Mouse (Mus musculus) limb, embryonic 14.5 days (tissue): ENCODE results near the gene Smg5. TPM values are rescaled to one million over a fixed set of nuclear protein-coding genes. Genes with fewer than 3 reads are reported as not detected.
"Not testable (repeated sequence)": the region's sequence is repeated elsewhere in the genome, so short reads cannot be mapped to it uniquely, and the experiment has no call there.

Source experiments
- ATAC-seq: fragments of 200-750 bp; cut with Nextera tagmentation; 2 replicates; pipeline ENCODE4 v1.8.0; 2017; ENCODE audit warnings: low read depth, moderate number of reproducible peaks, moderate TSS enrichment; ENCODE audit not compliant: low FRiP score
- DNase-seq: peaks from one replicate; pipeline ENCODE4 v3.0.0-alpha.2; 2015; ENCODE audit warnings: low spot score
- H3K27ac ChIP-seq: fragments of 300-500 bp; sonication (generic); replicated peaks from 2 replicates; pipeline ENCODE4 v1.5.1; 2014; ENCODE audit warnings: low read depth, mild to moderate bottlenecking, low read length, moderate library complexity, mixed read lengths
- H3K27me3 ChIP-seq: fragments of 300-500 bp; sonication (generic); 2 replicates; pipeline ENCODE4 v1.6.1; 2014; ENCODE audit warnings: low read length, mixed read lengths; ENCODE audit not compliant: control insufficient read depth, insufficient read depth
- H3K36me3 ChIP-seq: fragments of 300-500 bp; sonication (generic); 2 replicates; pipeline ENCODE4 v1.6.1; 2014; ENCODE audit warnings: mild to moderate bottlenecking, low read length, moderate library complexity, mixed read lengths; ENCODE audit not compliant: control insufficient read depth, insufficient read depth
- H3K4me1 ChIP-seq: fragments of 300-500 bp; sonication (generic); 2 replicates; pipeline ENCODE4 v1.6.1; 2014; ENCODE audit warnings: antibody characterized with exemption, low read length, mixed read lengths; ENCODE audit not compliant: control insufficient read depth, insufficient read depth
- H3K4me2 ChIP-seq: fragments of 300-500 bp; sonication (generic); replicated peaks from 2 replicates; pipeline ENCODE4 v1.6.1; 2014; ENCODE audit warnings: low read depth, mild to moderate bottlenecking, low read length, moderate library complexity; ENCODE audit not compliant: severe bottlenecking
- H3K4me3 ChIP-seq: fragments of 300-500 bp; sonication (generic); replicated peaks from 2 replicates; pipeline ENCODE4 v1.5.1; 2014; ENCODE audit warnings: low read length
- H3K9ac ChIP-seq: fragments of 300-500 bp; sonication (generic); 2 replicates; pipeline ENCODE4 v1.6.1; 2014; ENCODE audit warnings: mild to moderate bottlenecking, low read depth, low read length, moderate library complexity; ENCODE audit not compliant: severe bottlenecking
- H3K9me3 ChIP-seq: fragments of 300-500 bp; sonication (generic); 2 replicates; pipeline ENCODE4 v1.6.1; 2016; ENCODE audit warnings: low read length; ENCODE audit not compliant: control insufficient read depth
- POLR2A ChIP-seq: fragments of 200-500 bp; IDR thresholded peaks from 2 replicates; pipeline ENCODE4 v1.8.0; 2012; ENCODE audit warnings: inconsistent platforms, mild to moderate bottlenecking, moderate library complexity, borderline replicate concordance; ENCODE audit not compliant: insufficient read depth, insufficient read length; ENCODE audit errors: extremely low read depth
- WGBS: fragments of 180-500 bp; shearing (Covaris S2); extraction: QIAGEN DNeasy Blood & Tissue Kit; methylation state at CpG from one replicate; pipeline ENCODE4 v1.1.7; 2014; 5-methylcytosine and 5-hydroxymethylcytosine counted together
- polyA plus RNA-seq, 2 experiments: library from polyadenylated mRNA; depleted of rRNA in 1 of 2; stranded (reverse) in 1 of 2; unstranded in 1 of 2; fragments of >200 nt; fragmentation: Nextera tagmentation in 1 of 2; extraction: Ambion mirVana in 1 of 2; gene quantifications; 2 replicates each; pipeline versions ENCODE4 v1.2.1 to v1.2.3; 2012 to 2014

Gene Smg5
- polyA plus RNA-seq (2012; rRNA removed) (83.3 and 88.1 TPM in 2 replicates), polyA plus RNA-seq (2014; fragmentation: Nextera tagmentation; extraction: Ambion mirVana) (33.8 and 40.1 TPM in 2 replicates)

- Histone ChIP-seq H3K27ac (peak within 1 kb of the TSS; percentile 92), H3K9ac (peak within 1 kb of the TSS; percentile 90), H3K27me3 (no peaks in the 10 kb centered on the region), H3K9me3 (no peaks in the 10 kb centered on the region), H3K4me1 (peaks cover 12% of the 10 kb centered on the region), H3K36me3 (0 out of 2 replicates have a peak, but pooled peaks cover 3% of the 10 kb centered on the region), H3K4me2 (peak within 1 kb of the TSS; percentile 64), H3K4me3 (peak within 1 kb of the TSS; percentile 80)
- 1% methylated on average over 30 of the region's 66 CpGs for WGBS
- TF ChIP-seq POLR2A: peak; percentile 95
- DNase-seq (peak; percentile 96), ATAC-seq (peak; percentile 96)
These were observed at the start of gene Smg5, which contains the start of gene Tmem79 for GRCm38 (mm10) chr3:88336058-88337013. Gene Smg5 (plus strand): TSS chr3:88336260. Gene Tmem79 (minus strand): TSS chr3:88336148.

DNA sequence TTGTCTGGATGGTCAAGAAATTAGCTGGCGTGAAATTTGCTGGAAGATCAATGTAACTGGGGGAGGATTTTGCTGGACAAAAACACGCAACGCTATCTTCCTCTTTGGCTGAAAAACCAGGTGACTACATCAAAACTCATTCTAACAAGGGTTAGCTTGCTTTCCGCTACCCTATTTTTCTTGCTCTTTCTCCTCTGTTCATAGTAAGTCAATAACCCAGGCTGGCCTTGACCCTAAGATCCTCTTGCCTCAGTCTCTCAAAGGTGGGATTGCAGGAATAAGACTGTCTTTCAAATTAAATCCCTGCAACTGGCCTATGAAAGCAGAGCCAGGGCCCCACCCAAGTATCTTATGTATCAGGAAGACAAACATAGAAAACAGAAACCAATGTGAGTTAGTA, 49.0 kb upstream of the Smg5 start, which contains the start of gene Gm38392:
Gene Gm38392 (minus strand): TSS at position 101 of the 400 bp plus-strand sequence.
- Histone ChIP-seq H3K9me3 (no peaks in the 10 kb centered on the region), H3K27ac (no peak within 1 kb of the TSS), H3K9ac (no peak within 1 kb of the TSS), H3K4me2 (no peak within 1 kb of the TSS), H3K36me3 (peaks cover 8% of the 10 kb centered on the region; the same call in 1 of the 2 replicates), H3K4me3 (no peak within 1 kb of the TSS), H3K27me3 (no peaks in the 10 kb centered on the region), H3K4me1 (no peaks in the 10 kb centered on the region)
- WGBS: 98% methylated on average over 4 of the region's 4 CpGs
- no peak for ATAC-seq
- no peak for DNase-seq
- TF ChIP-seq POLR2A: no peak

DNA sequence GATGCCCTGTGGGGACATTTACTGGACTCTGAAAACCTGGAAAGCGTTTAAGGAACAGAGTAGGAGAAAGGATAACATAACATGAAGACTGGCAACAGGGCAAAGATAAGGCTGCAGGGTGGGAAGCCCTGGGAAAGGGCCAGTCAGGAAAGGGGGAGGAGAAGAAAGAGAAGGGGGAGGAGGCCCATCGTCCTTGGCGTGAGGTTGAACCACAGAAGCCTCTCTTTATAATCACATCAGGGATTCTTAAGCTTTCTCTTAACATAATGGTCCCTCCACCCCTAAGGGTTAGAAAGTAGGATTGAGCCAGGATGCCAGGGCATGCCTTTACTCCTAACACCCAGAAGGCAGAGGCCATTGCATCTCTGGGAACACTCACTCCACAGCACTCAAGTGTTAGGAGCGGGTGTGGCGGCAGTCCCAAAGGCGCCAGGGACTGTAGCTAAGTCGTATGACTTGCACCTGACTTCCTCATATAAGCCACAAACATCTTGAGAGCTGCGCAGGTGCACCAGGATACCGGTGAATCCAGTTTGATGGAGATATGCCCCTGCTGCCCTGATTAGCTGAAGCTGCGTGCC, 47.8 kb upstream of the Smg5 start:
- not testable (repeated sequence) for DNase-seq, H3K27me3 ChIP-seq, H3K4me1 ChIP-seq, H3K4me3 ChIP-seq, H3K27ac ChIP-seq, H3K36me3 ChIP-seq, H3K9me3 ChIP-seq, H3K4me2 ChIP-seq, H3K9ac ChIP-seq, ATAC-seq
- WGBS: 84% methylated on average over 8 of the region's 10 CpGs

DNA sequence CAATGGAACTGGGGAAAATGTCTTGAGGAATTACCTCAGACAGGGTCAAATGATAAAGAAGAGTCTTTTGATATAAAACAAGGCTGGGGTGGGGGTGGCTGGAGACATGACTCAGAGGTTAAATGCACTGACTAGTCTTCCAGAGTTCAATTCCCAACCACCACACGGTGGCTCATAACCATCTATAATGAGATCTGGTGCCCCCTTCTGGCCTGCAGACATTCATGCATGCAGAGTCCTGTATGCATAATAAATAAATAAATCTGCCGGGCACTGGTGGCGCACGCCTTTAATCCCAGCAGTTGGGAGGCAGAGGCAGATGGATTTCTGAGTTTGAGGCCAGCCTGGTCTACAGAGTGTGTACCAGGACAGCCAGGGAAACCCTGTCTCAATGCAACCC, 44.1 kb upstream of the Smg5 start:
- no peak for TF ChIP-seq POLR2A
- 57% methylated on average over 4 of the region's 4 CpGs for WGBS
- Histone ChIP-seq H3K4me3 (no peak overlapping the region), H3K27me3 (no peaks in the 10 kb centered on the region), H3K27ac (no peak overlapping the region), H3K9ac (no peak overlapping the region), H3K9me3 (no peaks in the 10 kb centered on the region), H3K4me1 (peaks cover 4% of the 10 kb centered on the region; the same call in 1 of the 2 replicates), H3K36me3 (no peaks in the 10 kb centered on the region), H3K4me2 (no peak overlapping the region)
- DNase-seq: no peak
- ATAC-seq: no peak

GRCm38 (mm10) chr3:88295272-88295671, 40.8 kb upstream of the Smg5 start:
- Histone ChIP-seq H3K4me3 (0 out of 2 replicates have a peak overlapping the region, but pooled peaks have one; percentile 80), H3K4me1 (peaks cover 12% of the 10 kb centered on the region)

More at GRCm38 (mm10) chr3:88295272-88295671, 40.8 kb upstream of the Smg5 start:
- 0 out of 2 replicates have a peak overlapping the region, but pooled peaks have one; percentile 63 for H3K4me2 ChIP-seq
- not testable (repeated sequence) for ATAC-seq, H3K27me3 ChIP-seq, H3K9me3 ChIP-seq, H3K27ac ChIP-seq, DNase-seq
- 78% methylated on average over 1 of the region's 1 CpGs for WGBS
- H3K36me3 ChIP-seq: peaks cover 11% of the 10 kb centered on the region
- H3K9ac ChIP-seq: peak overlapping the region; percentile 64; the same call in 1 of the 2 replicates
